Mouse (Mus musculus): ENCODE data around the gene Alb.

GRCm38 (mm10) chr5:90452711-90453110 is 8.0 kb upstream of the Alb start:
- TF ChIP-seq GATA1 (IDR thresholded peaks at IDR 0.05; ENCODE audit: borderline replicate concordance, low read length) (no peak), CTCF (IDR thresholded peaks at IDR 0.05; ENCODE audit: low read depth, low read length) (no peak)

All from G1E (cell line).